Mouse (Mus musculus): Measurements from ENCODE around the gene Heatr9.
A peak's percentile ranks its signal among the peaks of the same experiment; 100 is the strongest.
"Not testable (repeated sequence)": the region's sequence is repeated elsewhere in the genome, so short reads cannot be mapped to it uniquely, and the experiment has no call there.

The Heatr9 gene

GRCm38 (mm10) chr11:83522075-83522474 is at the start of gene Heatr9:
Gene Heatr9 (minus strand): TSS chr11:83522175.
- no peak for DNase-seq (ENCODE audit: low spot score)

GRCm38 (mm10) chr11:83570189-83570588 is 48.2 kb upstream of the Heatr9 start:
- no peak for DNase-seq (ENCODE audit: low spot score)

GRCm38 (mm10) chr11:83569249-83569648 is 47.3 kb upstream of the Heatr9 start:
- DNase-seq (ENCODE audit: low spot score): no peak

- DNase-seq (ENCODE audit: low spot score): no peak
These were observed 46.8 kb upstream of the Heatr9 start for GRCm38 (mm10) chr11:83568786-83569185.

- no peak for DNase-seq (ENCODE audit: low spot score)
These were observed 46.1 kb upstream of the Heatr9 start for GRCm38 (mm10) chr11:83568061-83568460.

GRCm38 (mm10) chr11:83567311-83567710 is 45.3 kb upstream of the Heatr9 start:
- DNase-seq (ENCODE audit: low spot score): no peak

- no peak for DNase-seq (ENCODE audit: low spot score)
These were observed 44.6 kb upstream of the Heatr9 start for GRCm38 (mm10) chr11:83566617-83567016.

GRCm38 (mm10) chr11:83563754-83564153 is 41.8 kb upstream of the Heatr9 start:
- no peak for DNase-seq (ENCODE audit: low spot score)

GRCm38 (mm10) chr11:83562311-83562887 is 40.4 kb upstream of the Heatr9 start:
- no peak for DNase-seq (ENCODE audit: low spot score)

GRCm38 (mm10) chr11:83560405-83560804 is 38.4 kb upstream of the Heatr9 start:
- no peak for DNase-seq (ENCODE audit: low spot score)

GRCm38 (mm10) chr11:83557074-83557473 is 35.1 kb upstream of the Heatr9 start:
- DNase-seq (ENCODE audit: low spot score): no peak

- DNase-seq (ENCODE audit: low spot score): peak; percentile 62
These were observed 34.3 kb upstream of the Heatr9 start for GRCm38 (mm10) chr11:83556085-83556781.

GRCm38 (mm10) chr11:83551668-83552067 is 29.7 kb upstream of the Heatr9 start:
- DNase-seq (ENCODE audit: low spot score): no peak

- DNase-seq (ENCODE audit: low spot score): not testable (repeated sequence)
These were observed 29.1 kb upstream of the Heatr9 start for GRCm38 (mm10) chr11:83551037-83551436.

- DNase-seq (ENCODE audit: low spot score): no peak
These were observed 28.2 kb upstream of the Heatr9 start for GRCm38 (mm10) chr11:83550186-83550632.

GRCm38 (mm10) chr11:83544214-83544613 is 22.2 kb upstream of the Heatr9 start:
- DNase-seq (ENCODE audit: low spot score): no peak

GRCm38 (mm10) chr11:83541415-83541814 is 19.4 kb upstream of the Heatr9 start:
- no peak for DNase-seq (ENCODE audit: low spot score)

GRCm38 (mm10) chr11:83540931-83541330 is 19.0 kb upstream of the Heatr9 start:
- no peak for DNase-seq (ENCODE audit: low spot score)

GRCm38 (mm10) chr11:83538705-83539314 is 16.8 kb upstream of the Heatr9 start:
- DNase-seq (ENCODE audit: low spot score): no peak

- no peak for DNase-seq (ENCODE audit: low spot score)
These were observed 14.9 kb upstream of the Heatr9 start for GRCm38 (mm10) chr11:83536831-83537230.

GRCm38 (mm10) chr11:83534609-83535423 is 12.8 kb upstream of the Heatr9 start:
- peak; percentile 7 for DNase-seq (ENCODE audit: low spot score)

- no peak for DNase-seq (ENCODE audit: low spot score)
These were observed 12.2 kb upstream of the Heatr9 start for GRCm38 (mm10) chr11:83534143-83534542.
